Mouse (Mus musculus): ENCODE measurements around the gene Catsperz. TPM values are rescaled to one million over a fixed set of nuclear protein-coding genes. Genes with fewer than 3 reads are reported as not detected.
A peak's percentile ranks its signal among the peaks of the same experiment; 100 is the strongest.
"Not testable (repeated sequence)": the region's sequence is repeated elsewhere in the genome, so short reads cannot be mapped to it uniquely, and the experiment has no call there.

The Catsperz gene
- polyA plus RNA-seq, 1 experiment from 2014 or later = 1.4 TPM

DNA sequence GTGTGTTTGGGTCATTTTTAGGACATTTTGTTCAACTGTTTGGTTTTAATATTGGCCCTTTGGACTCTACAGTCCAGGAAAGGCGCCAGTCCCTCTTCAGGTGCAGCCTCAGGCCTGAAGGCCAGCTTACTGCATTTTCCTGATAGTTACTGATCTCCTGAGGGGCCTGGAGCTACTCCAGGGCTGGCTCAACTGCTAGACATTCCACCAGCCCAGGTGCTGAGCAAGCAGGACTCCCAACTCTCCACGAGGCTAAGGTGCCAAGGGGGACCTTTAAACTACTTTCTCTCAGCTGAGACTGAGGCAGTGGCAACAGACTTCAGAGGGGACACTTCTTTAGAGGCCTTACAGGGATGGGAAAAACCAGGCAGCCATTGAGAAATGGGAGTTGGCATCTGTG, 20.3 kb downstream of the Catsperz start:
- ATAC-seq = no peak
- Histone ChIP-seq H3K36me3 (ENCODE audit: control insufficient read depth, insufficient read depth, low read length) (peaks cover 6% of the 10 kb centered on the region; the same call in 1 of the 2 replicates), H3K9me3 (ENCODE audit: control insufficient read depth, low read length) (no peaks in the 10 kb centered on the region), H3K27ac (ENCODE audit: low read length) (no peak overlapping the region), H3K4me3 (ENCODE audit: low read length) (no peak overlapping the region), H3K27me3 (replicated peaks; ENCODE audit: control insufficient read depth, insufficient read depth, low read length) (no peaks in the 10 kb centered on the region), H3K4me1 (ENCODE audit: control insufficient read depth, insufficient read depth, low read length) (peaks cover 7% of the 10 kb centered on the region), H3K4me2 (ENCODE audit: low read depth, low read length) (no peak overlapping the region), H3K9ac (ENCODE audit: low read depth, low read length) (no peak overlapping the region)
- WGBS = 78% methylated on average over 2 of the region's 2 CpGs

DNA sequence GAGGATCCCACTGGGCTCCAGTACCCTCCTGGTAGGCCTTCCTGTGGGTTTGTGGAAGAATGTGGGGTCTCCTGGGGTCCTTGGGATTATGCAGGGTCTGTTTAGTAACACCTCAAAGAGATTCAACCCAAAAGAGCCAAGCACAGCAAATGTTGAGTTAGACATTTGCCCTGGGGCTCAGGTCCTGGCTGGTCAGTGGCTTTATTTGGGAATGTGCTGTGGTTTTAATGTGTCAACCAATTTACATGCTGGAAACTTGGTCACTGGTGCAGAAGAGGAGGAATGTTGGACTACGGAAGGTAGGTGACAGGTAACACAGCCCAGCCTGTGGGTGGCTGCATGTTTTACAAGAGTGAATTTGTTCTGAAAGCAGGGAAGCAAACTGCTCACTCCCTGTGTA, 22.1 kb downstream of the Catsperz start:
- H3K4me2 ChIP-seq (ENCODE audit: low read depth, low read length) = no peak overlapping the region
- 0 out of 2 replicates have a peak, but pooled peaks cover 2% of the 10 kb centered on the region for H3K4me1 ChIP-seq (ENCODE audit: control insufficient read depth, insufficient read depth, low read length)
- no peaks in the 10 kb centered on the region for H3K9me3 ChIP-seq (ENCODE audit: control insufficient read depth, low read length)
- no peak overlapping the region for H3K9ac ChIP-seq (ENCODE audit: low read depth, low read length)
- no peak for ATAC-seq
- peaks cover 6% of the 10 kb centered on the region; the same call in 1 of the 2 replicates for H3K36me3 ChIP-seq (ENCODE audit: control insufficient read depth, insufficient read depth, low read length)
- H3K27me3 ChIP-seq (replicated peaks; ENCODE audit: control insufficient read depth, insufficient read depth, low read length) = no peaks in the 10 kb centered on the region
- no peak overlapping the region for H3K4me3 ChIP-seq (ENCODE audit: low read length)
- WGBS = 86% methylated on average over 1 of the region's 1 CpGs
- no peak overlapping the region for H3K27ac ChIP-seq (ENCODE audit: low read length)

DNA sequence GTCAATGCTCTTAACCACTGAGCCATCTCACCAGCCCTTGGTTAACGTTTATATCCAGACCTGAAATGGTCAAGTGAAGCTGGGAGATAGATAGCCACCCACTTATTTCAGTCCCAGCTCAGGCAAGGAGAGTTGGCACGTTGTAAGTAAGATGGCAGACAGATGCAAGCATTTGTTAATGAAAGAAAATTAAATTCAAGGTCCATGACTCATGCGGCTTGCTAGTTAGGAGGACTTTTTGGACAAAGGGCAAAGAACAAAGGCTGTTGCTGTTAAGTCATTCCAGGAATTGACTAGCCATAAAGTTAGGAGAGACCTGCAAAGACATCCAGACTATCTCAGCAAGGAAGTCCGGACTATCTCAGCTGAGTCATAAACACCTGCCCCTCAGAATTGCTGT, 25.5 kb downstream of the Catsperz start:
- Histone ChIP-seq H3K27me3 (replicated peaks; ENCODE audit: control insufficient read depth, insufficient read depth, low read length) (no peaks in the 10 kb centered on the region), H3K4me2 (ENCODE audit: low read depth, low read length) (no peak overlapping the region), H3K27ac (ENCODE audit: low read length) (no peak overlapping the region), H3K36me3 (ENCODE audit: control insufficient read depth, insufficient read depth, low read length) (0 out of 2 replicates have a peak, but pooled peaks cover 3% of the 10 kb centered on the region), H3K4me3 (ENCODE audit: low read length) (no peak overlapping the region), H3K4me1 (ENCODE audit: control insufficient read depth, insufficient read depth, low read length) (no peaks in the 10 kb centered on the region), H3K9me3 (ENCODE audit: control insufficient read depth, low read length) (no peaks in the 10 kb centered on the region), H3K9ac (ENCODE audit: low read depth, low read length) (no peak overlapping the region)
- 71% methylated on average over 4 of the region's 4 CpGs for WGBS
- no peak for ATAC-seq

DNA sequence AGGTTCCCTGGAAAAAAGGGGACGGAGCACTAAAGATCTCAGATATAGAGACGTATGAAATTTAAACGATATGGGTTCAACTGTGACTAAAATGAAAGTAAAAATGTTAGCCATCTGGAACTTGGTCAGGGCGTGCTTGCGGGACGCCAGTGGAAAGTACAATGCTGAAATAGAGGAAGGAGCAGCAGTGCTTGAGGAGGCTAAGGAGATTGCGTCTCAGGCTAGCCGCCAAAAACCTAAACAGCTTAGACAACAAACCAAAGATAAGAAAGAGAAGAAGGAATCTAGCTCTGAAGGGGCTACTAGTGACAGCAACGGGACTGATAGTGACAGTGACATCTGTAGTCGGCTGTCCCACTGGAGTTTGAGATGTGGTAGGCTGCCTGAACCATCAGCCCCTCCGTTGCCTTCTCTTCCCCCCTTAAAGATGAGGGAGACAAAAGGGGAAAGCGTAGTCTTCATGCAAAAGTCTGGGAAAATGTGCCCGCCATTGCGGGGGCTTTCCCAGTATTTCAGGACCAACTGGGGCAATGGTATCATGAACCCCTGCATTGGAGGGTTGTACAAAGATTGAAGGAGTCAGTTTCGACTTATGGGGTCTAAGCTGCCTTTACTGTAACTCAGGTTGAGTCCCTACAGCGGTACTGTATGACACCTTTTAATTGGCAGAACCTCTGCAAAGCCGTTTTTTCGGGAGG, 29.4 kb downstream of the Catsperz start:
- ATAC-seq; H3K27me3 ChIP-seq (replicated peaks; ENCODE audit: control insufficient read depth, insufficient read depth, low read length); H3K27ac ChIP-seq (ENCODE audit: low read length); H3K36me3 ChIP-seq (ENCODE audit: control insufficient read depth, insufficient read depth, low read length); H3K4me2 ChIP-seq (ENCODE audit: low read depth, low read length); H3K4me3 ChIP-seq (ENCODE audit: low read length); H3K9ac ChIP-seq (ENCODE audit: low read depth, low read length); H3K4me1 ChIP-seq (ENCODE audit: control insufficient read depth, insufficient read depth, low read length); H3K9me3 ChIP-seq (ENCODE audit: control insufficient read depth, low read length): not testable (repeated sequence)
- 86% methylated on average over 18 of the region's 18 CpGs for WGBS

DNA sequence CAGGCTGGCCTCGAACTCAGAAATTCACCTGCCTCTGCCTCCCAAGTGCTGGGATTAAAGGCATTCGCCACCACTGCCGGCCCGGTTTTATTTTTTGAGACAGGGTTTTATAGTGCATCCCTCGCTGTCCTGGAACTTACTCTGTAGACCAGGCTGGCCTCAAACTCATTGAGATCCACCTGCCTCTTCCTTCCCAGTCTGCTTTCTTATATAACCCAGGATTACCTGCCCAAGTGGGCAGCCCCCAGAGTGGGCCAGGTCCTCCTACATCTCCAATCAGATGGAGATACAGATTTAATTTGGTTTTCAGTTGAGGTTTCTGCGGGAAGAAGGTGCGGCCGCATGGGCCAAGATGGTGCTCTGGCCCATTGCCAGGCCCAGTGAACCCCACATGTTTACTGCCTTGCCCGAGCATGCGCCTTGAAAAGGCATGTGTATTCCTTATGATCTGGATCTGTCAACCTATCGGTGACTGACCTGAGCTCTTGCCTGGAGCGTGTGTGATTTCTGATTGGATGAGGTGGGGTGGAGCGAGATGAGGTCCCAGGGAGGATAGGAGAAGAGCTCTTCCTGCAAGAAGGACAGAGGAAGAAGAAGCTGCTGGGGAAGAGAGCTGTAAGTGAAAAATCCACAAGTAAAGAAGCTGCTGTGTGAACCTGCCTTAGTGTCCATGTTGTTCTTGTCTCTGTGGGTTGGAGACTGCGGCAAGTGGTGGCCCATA, 31.3 kb downstream of the Catsperz start:
- 91% methylated on average over 14 of the region's 14 CpGs for WGBS
- no peak for ATAC-seq
- Histone ChIP-seq H3K4me2 (ENCODE audit: low read depth, low read length) (no peak overlapping the region), H3K4me3 (ENCODE audit: low read length) (no peak overlapping the region), H3K9me3 (ENCODE audit: control insufficient read depth, low read length) (no peaks in the 10 kb centered on the region), H3K27me3 (replicated peaks; ENCODE audit: control insufficient read depth, insufficient read depth, low read length) (no peaks in the 10 kb centered on the region), H3K36me3 (ENCODE audit: control insufficient read depth, insufficient read depth, low read length) (no peaks in the 10 kb centered on the region), H3K4me1 (ENCODE audit: control insufficient read depth, insufficient read depth, low read length) (peaks cover 2% of the 10 kb centered on the region), H3K27ac (ENCODE audit: low read length) (no peak overlapping the region), H3K9ac (ENCODE audit: low read depth, low read length) (no peak overlapping the region)

DNA sequence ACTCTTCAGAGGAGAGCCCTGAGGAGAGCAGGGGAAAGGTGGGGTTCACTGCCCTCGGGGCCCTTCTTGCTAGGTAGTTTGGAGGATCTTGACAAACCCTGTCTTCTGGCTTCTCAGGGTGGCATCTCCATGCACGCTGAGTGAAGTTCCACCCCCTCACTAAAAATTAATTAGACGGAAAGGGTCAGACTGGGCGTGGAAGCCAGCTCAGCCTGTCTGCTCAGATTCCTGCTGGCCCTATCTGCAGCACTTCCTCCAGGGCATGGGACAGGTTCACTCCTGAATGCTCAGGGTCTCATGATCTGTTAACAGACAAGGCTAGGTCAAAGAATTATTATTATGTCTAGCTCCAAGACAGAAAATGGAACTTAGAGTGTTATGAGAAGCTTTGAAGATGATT, 32.7 kb downstream of the Catsperz start:
- Histone ChIP-seq H3K27ac (ENCODE audit: low read length) (no peak overlapping the region), H3K9ac (ENCODE audit: low read depth, low read length) (no peak overlapping the region), H3K36me3 (ENCODE audit: control insufficient read depth, insufficient read depth, low read length) (no peaks in the 10 kb centered on the region), H3K4me3 (ENCODE audit: low read length) (no peak overlapping the region), H3K4me1 (ENCODE audit: control insufficient read depth, insufficient read depth, low read length) (peaks cover 2% of the 10 kb centered on the region), H3K9me3 (ENCODE audit: control insufficient read depth, low read length) (no peaks in the 10 kb centered on the region), H3K27me3 (replicated peaks; ENCODE audit: control insufficient read depth, insufficient read depth, low read length) (no peaks in the 10 kb centered on the region), H3K4me2 (ENCODE audit: low read depth, low read length) (no peak overlapping the region)
- 56% methylated on average over 4 of the region's 4 CpGs for WGBS
- ATAC-seq = peak; percentile 69; the same call in 1 of the 2 replicates

DNA sequence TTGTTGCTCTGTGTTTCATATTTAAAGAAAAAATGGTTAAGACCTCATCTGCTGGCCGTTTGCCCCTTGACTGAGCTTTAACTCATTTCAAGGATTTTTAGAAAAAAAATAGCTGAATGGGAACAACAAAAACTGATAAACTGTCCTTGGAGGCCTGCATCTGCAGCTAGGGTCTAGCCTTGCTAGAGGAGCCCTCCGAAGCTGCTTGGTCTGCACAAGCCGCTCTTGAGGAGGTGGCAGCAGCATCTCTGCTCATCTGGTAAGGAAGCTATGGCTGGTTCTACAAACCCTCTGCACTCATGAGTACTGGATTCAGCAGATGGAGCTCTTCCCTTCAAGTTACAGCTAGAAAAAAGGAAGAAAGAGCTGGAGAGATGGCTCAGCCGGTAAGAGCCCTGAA, 47.2 kb downstream of the Catsperz start:
- Histone ChIP-seq H3K4me1 (ENCODE audit: control insufficient read depth, insufficient read depth, low read length) (no peaks in the 10 kb centered on the region), H3K27me3 (replicated peaks; ENCODE audit: control insufficient read depth, insufficient read depth, low read length) (no peaks in the 10 kb centered on the region), H3K9ac (ENCODE audit: low read depth, low read length) (no peak overlapping the region), H3K4me2 (ENCODE audit: low read depth, low read length) (no peak overlapping the region), H3K27ac (ENCODE audit: low read length) (no peak overlapping the region), H3K9me3 (ENCODE audit: control insufficient read depth, low read length) (peaks cover 3% of the 10 kb centered on the region; the same call in 1 of the 2 replicates), H3K36me3 (ENCODE audit: control insufficient read depth, insufficient read depth, low read length) (no peaks in the 10 kb centered on the region), H3K4me3 (ENCODE audit: low read length) (no peak overlapping the region)
- 87% methylated on average over 4 of the region's 4 CpGs for WGBS
- no peak for ATAC-seq

DNA sequence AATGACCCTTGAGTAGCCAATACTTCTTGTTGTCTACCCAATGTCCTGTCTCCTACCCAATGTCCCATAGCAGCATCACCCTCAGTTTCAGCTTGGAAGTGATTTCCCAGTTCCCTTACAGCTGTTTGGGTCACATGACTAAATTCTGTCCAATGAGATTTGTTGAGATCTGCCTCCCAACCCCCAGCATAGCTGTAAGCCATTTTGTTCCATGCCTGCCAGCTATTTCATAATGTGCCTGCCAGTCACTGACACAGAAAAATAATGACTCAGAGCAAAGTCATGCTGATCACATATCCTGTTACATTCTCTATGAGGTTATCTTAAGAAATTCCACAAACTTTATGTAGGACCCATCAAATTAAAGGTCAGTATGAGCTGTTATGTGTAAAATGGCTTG, 48.4 kb downstream of the Catsperz start:
- no peak for ATAC-seq
- peaks cover 3% of the 10 kb centered on the region; the same call in 1 of the 2 replicates for H3K9me3 ChIP-seq (ENCODE audit: control insufficient read depth, low read length)
- no peaks in the 10 kb centered on the region for H3K36me3 ChIP-seq (ENCODE audit: control insufficient read depth, insufficient read depth, low read length)
- no peaks in the 10 kb centered on the region for H3K27me3 ChIP-seq (replicated peaks; ENCODE audit: control insufficient read depth, insufficient read depth, low read length)
- no peak overlapping the region for H3K9ac ChIP-seq (ENCODE audit: low read depth, low read length)
- no peak overlapping the region for H3K27ac ChIP-seq (ENCODE audit: low read length)
- H3K4me3 ChIP-seq (ENCODE audit: low read length) = no peak overlapping the region
- no peaks in the 10 kb centered on the region for H3K4me1 ChIP-seq (ENCODE audit: control insufficient read depth, insufficient read depth, low read length)
- H3K4me2 ChIP-seq (ENCODE audit: low read depth, low read length) = no peak overlapping the region

DNA sequence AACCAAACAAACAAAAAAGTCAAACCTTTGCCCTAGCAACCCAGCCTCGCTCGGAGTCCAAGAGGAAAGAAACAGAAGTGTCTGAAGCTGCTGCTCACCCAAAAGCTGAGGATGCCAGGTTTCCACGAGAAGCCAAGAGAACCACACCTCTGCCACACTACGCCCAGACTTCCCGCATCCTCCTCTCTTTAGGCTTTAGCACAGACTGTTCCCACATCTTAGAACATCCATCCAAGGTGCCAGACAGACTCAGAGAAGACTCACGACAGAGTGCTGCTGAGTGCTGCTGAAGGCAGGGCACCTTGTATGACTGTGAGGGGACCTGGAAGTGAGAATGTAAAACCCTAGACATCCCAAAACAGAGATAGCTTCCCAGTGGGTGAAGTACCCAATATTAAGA, 49.3 kb downstream of the Catsperz start:
- Histone ChIP-seq H3K4me2 (ENCODE audit: low read depth, low read length) (no peak overlapping the region), H3K9me3 (ENCODE audit: control insufficient read depth, low read length) (peaks cover 3% of the 10 kb centered on the region; the same call in 1 of the 2 replicates), H3K27me3 (replicated peaks; ENCODE audit: control insufficient read depth, insufficient read depth, low read length) (no peaks in the 10 kb centered on the region), H3K36me3 (ENCODE audit: control insufficient read depth, insufficient read depth, low read length) (no peaks in the 10 kb centered on the region), H3K4me3 (ENCODE audit: low read length) (no peak overlapping the region), H3K9ac (ENCODE audit: low read depth, low read length) (no peak overlapping the region), H3K4me1 (ENCODE audit: control insufficient read depth, insufficient read depth, low read length) (no peaks in the 10 kb centered on the region), H3K27ac (ENCODE audit: low read length) (no peak overlapping the region)
- no peak for ATAC-seq
- 83% methylated on average over 6 of the region's 6 CpGs for WGBS

Data from intestine, embryonic 16.5 days (tissue).